Mouse (Mus musculus) hindbrain, embryonic 11.5 days (tissue): ENCODE results near the gene Galnt10. TPM values are rescaled to one million over a fixed set of nuclear protein-coding genes. Genes with fewer than 3 reads are reported as not detected.

Experiments used
- ATAC-seq: fragments of 200-750 bp; cut with Nextera tagmentation; 2 replicates; pipeline ENCODE4 v1.8.0; 2017; ENCODE audit warnings: mild to moderate bottlenecking, moderate TSS enrichment, moderate library complexity; ENCODE audit not compliant: low FRiP score
- DNase-seq: peaks from one replicate; pipeline ENCODE4 v3.0.0-alpha.2; 2015; ENCODE audit warnings: low spot score
- H3K27ac ChIP-seq: fragments of 300-500 bp; sonication (generic); 2 replicates; pipeline ENCODE4 v1.5.1; 2014; ENCODE audit warnings: mild to moderate bottlenecking, low read depth, low read length
- H3K27me3 ChIP-seq: fragments of 300-500 bp; sonication (generic); 2 replicates; pipeline ENCODE4 v1.6.1; 2014; ENCODE audit warnings: mild to moderate bottlenecking, low read length, moderate library complexity, mixed read lengths; ENCODE audit not compliant: control insufficient read depth, insufficient read depth
- H3K36me3 ChIP-seq: fragments of 300-500 bp; sonication (generic); 2 replicates; pipeline ENCODE4 v1.6.1; 2014; ENCODE audit warnings: mild to moderate bottlenecking, low read length, moderate library complexity, mixed read lengths; ENCODE audit not compliant: control insufficient read depth, insufficient read depth
- H3K4me1 ChIP-seq: fragments of 300-500 bp; sonication (generic); replicated peaks from 2 replicates; pipeline ENCODE4 v1.6.1; 2014; ENCODE audit warnings: low read length, mixed read lengths; ENCODE audit not compliant: control insufficient read depth, insufficient read depth
- H3K4me2 ChIP-seq: fragments of 300-500 bp; sonication (generic); replicated peaks from 2 replicates; pipeline ENCODE4 v1.6.1; 2014; ENCODE audit warnings: mild to moderate bottlenecking, low read depth, low read length
- H3K4me3 ChIP-seq: fragments of 300-500 bp; sonication (generic); 2 replicates; pipeline ENCODE4 v1.5.1; 2014; ENCODE audit warnings: low read depth, low read length
- H3K9ac ChIP-seq: fragments of 300-500 bp; sonication (generic); 2 replicates; pipeline ENCODE4 v1.6.1; 2014; ENCODE audit warnings: low read depth, low read length
- H3K9me3 ChIP-seq: fragments of 300-500 bp; sonication (generic); 2 replicates; pipeline ENCODE4 v1.6.1; 2016; ENCODE audit warnings: low read length; ENCODE audit not compliant: control insufficient read depth
- WGBS: fragments of 180-500 bp; shearing (Covaris S2); extraction: QIAGEN DNeasy Blood & Tissue Kit; methylation state at CpG from one replicate; pipeline ENCODE4 v1.1.7; 2014; 5-methylcytosine and 5-hydroxymethylcytosine counted together
- polyA plus RNA-seq: library from polyadenylated mRNA; unstranded; fragments of >200 nt; fragmentation: Nextera tagmentation; extraction: Ambion mirVana; gene quantifications from 2 replicates; pipeline ENCODE4 v1.2.1, GENCODE M21; 2014

The Galnt10 gene
- polyA plus RNA-seq, 1 experiment from 2014 or later, result 9.7 TPM

DNA sequence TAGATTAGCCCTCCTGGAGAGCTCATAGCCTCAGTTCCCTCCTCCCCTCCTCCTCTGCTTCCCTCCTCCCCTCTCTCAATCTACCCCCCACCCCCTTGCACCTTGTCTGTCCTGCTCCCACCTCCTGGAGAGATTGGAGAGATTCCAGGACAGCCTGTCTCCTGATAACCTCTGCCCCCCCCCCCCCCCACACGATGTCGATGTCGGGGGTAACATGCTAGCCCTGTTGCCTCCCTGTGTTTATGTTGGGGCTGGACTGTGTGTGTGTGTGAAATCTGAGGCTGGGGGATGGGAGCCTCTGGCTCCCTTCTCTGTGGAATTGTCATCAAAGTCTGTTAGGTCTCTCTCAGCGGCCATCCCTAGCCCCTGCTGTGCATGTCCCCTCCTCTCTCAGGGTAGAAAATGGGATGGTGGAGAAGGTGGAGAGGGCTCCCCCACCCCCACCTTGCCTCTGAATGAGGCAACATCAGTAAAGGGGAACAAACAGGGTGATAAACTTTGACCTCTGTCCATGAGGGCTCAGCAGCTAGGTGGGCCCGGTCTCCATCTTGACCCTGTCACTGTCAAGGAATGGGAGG, 26.0 kb downstream of the Galnt10 start:
- DNase-seq, result no peak
- Histone ChIP-seq H3K27me3 (no peaks in the 10 kb centered on the region), H3K27ac (no peak overlapping the region), H3K9me3 (no peaks in the 10 kb centered on the region), H3K4me2 (no peak overlapping the region), H3K4me3 (no peak overlapping the region), H3K36me3 (no peaks in the 10 kb centered on the region), H3K4me1 (0 out of 2 replicates have a peak, but pooled peaks cover 4% of the 10 kb centered on the region), H3K9ac (no peak overlapping the region)
- 4% methylated on average over 5 of the region's 5 CpGs for WGBS
- ATAC-seq, result no peak

DNA sequence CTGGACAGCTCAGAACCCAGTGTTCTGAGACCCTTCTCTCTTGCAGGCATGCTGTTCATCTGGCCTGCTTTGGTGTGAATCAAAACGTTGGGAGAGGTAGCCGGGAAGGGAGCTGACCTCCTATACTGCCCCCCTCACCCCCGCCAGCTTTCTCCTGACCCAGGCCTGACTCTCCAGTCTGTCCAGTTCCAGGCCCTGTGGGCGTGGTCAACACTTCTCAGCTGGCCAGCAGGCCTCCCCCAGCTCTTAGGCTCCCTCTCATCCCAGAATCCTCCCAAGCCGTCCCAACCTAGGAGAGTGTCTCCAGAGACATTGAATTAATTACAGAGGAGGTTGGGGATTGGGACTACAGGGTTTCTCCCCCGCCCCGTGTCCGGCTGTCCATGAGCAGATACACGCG, 26.6 kb downstream of the Galnt10 start:
- no peaks in the 10 kb centered on the region for H3K36me3 ChIP-seq
- no peak overlapping the region for H3K4me3 ChIP-seq
- no peak for ATAC-seq
- DNase-seq, result no peak
- H3K9ac ChIP-seq, result no peak overlapping the region
- no peak overlapping the region for H3K27ac ChIP-seq
- WGBS, result 55% methylated on average over 10 of the region's 10 CpGs
- no peaks in the 10 kb centered on the region for H3K27me3 ChIP-seq
- no peak overlapping the region for H3K4me2 ChIP-seq
- no peaks in the 10 kb centered on the region for H3K9me3 ChIP-seq
- 0 out of 2 replicates have a peak, but pooled peaks cover 4% of the 10 kb centered on the region for H3K4me1 ChIP-seq

DNA sequence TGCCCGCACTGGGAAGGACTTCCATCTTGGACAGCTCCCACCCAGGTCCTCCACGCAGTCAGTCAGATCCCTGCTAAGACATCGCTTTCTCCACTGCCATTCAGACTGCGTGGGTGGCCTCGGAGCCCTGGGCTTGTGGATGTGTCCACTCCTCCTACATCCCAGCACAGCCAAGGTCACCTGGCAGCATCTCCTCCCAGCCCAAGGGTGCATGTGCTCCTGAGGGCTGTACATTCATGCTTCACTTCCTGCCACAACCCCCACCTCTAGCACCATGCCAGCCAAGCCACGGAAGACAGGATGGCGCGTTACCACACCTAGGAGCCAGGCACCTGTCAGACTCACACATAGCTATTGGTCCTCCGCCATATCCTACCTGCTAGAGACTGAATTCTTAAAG, 27.8 kb downstream of the Galnt10 start:
- H3K9ac ChIP-seq, result no peak overlapping the region
- DNase-seq, result no peak
- H3K27ac ChIP-seq, result no peak overlapping the region
- WGBS, result 96% methylated on average over 9 of the region's 9 CpGs
- ATAC-seq, result no peak
- H3K4me3 ChIP-seq, result no peak overlapping the region
- H3K9me3 ChIP-seq, result no peaks in the 10 kb centered on the region
- H3K4me1 ChIP-seq, result 0 out of 2 replicates have a peak, but pooled peaks cover 4% of the 10 kb centered on the region
- no peak overlapping the region for H3K4me2 ChIP-seq
- H3K27me3 ChIP-seq, result no peaks in the 10 kb centered on the region
- no peaks in the 10 kb centered on the region for H3K36me3 ChIP-seq

- Histone ChIP-seq H3K27me3 (no peaks in the 10 kb centered on the region), H3K9ac (no peak overlapping the region), H3K4me2 (no peak overlapping the region), H3K36me3 (no peaks in the 10 kb centered on the region), H3K4me1 (0 out of 2 replicates have a peak, but pooled peaks cover 4% of the 10 kb centered on the region), H3K9me3 (no peaks in the 10 kb centered on the region), H3K4me3 (no peak overlapping the region), H3K27ac (no peak overlapping the region)
- DNase-seq, result no peak
- ATAC-seq, result no peak
- WGBS, result 79% methylated on average over 12 of the region's 12 CpGs
Observed at GRCm38 (mm10) chr11:57673977-57674687, 28.9 kb downstream of the Galnt10 start.

DNA sequence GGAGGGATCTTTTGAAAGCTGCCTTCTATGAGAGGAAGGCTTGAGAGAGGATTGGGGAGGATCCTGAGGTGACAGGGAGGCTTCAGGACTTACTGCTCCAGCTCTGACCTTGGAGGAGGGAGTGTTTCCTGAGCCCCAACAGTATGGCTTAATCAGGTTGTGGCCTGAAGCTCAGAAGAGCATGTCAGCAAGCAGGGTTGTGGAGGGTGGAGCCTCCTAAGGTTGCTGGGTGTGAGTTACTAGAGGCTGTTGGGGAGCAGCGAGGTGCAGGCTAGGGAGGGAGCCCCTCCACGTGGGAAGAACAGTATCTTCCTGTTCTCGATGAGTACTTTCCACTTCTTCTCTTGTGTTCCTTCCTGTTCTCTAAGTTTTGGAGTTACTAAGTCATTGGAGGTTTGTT, 32.0 kb downstream of the Galnt10 start:
- no peaks in the 10 kb centered on the region for H3K4me1 ChIP-seq
- DNase-seq (no peak), ATAC-seq (no peak)
- no peak overlapping the region for H3K4me3 ChIP-seq
- no peak overlapping the region for H3K4me2 ChIP-seq
- H3K9ac ChIP-seq, result no peak overlapping the region
- no peaks in the 10 kb centered on the region for H3K9me3 ChIP-seq
- no peaks in the 10 kb centered on the region for H3K36me3 ChIP-seq
- H3K27ac ChIP-seq, result no peak overlapping the region
- WGBS, result 70% methylated on average over 3 of the region's 3 CpGs
- H3K27me3 ChIP-seq, result no peaks in the 10 kb centered on the region

DNA sequence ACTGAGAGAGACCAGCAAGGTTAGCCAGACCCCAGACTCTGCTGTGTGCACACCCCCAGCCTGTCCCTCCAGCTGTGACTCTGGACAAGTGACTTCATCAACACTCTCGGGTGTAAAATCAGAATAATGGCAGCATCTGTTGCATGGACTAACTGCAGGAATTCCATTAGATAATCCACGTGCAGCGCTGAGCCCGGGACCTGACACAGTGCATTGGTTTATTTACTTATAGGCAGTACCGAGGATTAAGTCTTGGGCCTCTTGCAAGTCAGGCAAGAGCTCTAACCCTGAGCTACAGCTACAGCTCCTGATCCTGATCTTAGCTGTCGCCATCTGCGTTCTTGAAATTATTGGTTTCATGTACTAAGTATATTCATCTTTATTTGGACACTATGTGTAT, 37.3 kb downstream of the Galnt10 start:
- no peaks in the 10 kb centered on the region for H3K27me3 ChIP-seq
- WGBS, result 60% methylated on average over 7 of the region's 7 CpGs
- no peaks in the 10 kb centered on the region for H3K4me1 ChIP-seq
- no peak overlapping the region for H3K9ac ChIP-seq
- H3K9me3 ChIP-seq, result no peaks in the 10 kb centered on the region
- DNase-seq, result no peak
- H3K4me3 ChIP-seq, result no peak overlapping the region
- no peak overlapping the region for H3K4me2 ChIP-seq
- H3K36me3 ChIP-seq, result no peaks in the 10 kb centered on the region
- no peak for ATAC-seq
- H3K27ac ChIP-seq, result no peak overlapping the region

GRCm38 (mm10) chr11:57683125-57683524, 37.9 kb downstream of the Galnt10 start:
- Histone ChIP-seq H3K4me2 (no peak overlapping the region), H3K4me3 (no peak overlapping the region), H3K36me3 (no peaks in the 10 kb centered on the region), H3K27ac (no peak overlapping the region), H3K27me3 (no peaks in the 10 kb centered on the region), H3K9ac (no peak overlapping the region), H3K4me1 (no peaks in the 10 kb centered on the region), H3K9me3 (no peaks in the 10 kb centered on the region)
- DNase-seq (no peak), ATAC-seq (no peak)
- WGBS, result 89% methylated on average over 12 of the region's 12 CpGs

- 73% methylated on average over 8 of the region's 8 CpGs for WGBS
Observed at GRCm38 (mm10) chr11:57683931-57684330, 38.7 kb downstream of the Galnt10 start.

GRCm38 (mm10) chr11:57684891-57685290, 39.6 kb downstream of the Galnt10 start:
- no peaks in the 10 kb centered on the region for H3K4me1 ChIP-seq
- H3K4me2 ChIP-seq, result no peak overlapping the region
- H3K27me3 ChIP-seq, result no peaks in the 10 kb centered on the region
- ATAC-seq, result no peak
- H3K9me3 ChIP-seq, result no peaks in the 10 kb centered on the region
- DNase-seq, result no peak
- no peak overlapping the region for H3K9ac ChIP-seq
- no peak overlapping the region for H3K27ac ChIP-seq
- H3K36me3 ChIP-seq, result no peaks in the 10 kb centered on the region
- 50% methylated on average over 5 of the region's 5 CpGs for WGBS
- H3K4me3 ChIP-seq, result no peak overlapping the region

More at GRCm38 (mm10) chr11:57683931-57684330, 38.7 kb downstream of the Galnt10 start:
- no peaks in the 10 kb centered on the region for H3K27me3 ChIP-seq
- no peak overlapping the region for H3K4me2 ChIP-seq
- no peak for DNase-seq
- no peak for ATAC-seq
- H3K9ac ChIP-seq, result no peak overlapping the region
- no peaks in the 10 kb centered on the region for H3K4me1 ChIP-seq
- H3K9me3 ChIP-seq, result no peaks in the 10 kb centered on the region
- H3K27ac ChIP-seq, result no peak overlapping the region
- H3K4me3 ChIP-seq, result no peak overlapping the region
- no peaks in the 10 kb centered on the region for H3K36me3 ChIP-seq
